Mouse (Mus musculus) E14TG2a.4 (cell line): Measurements from ENCODE around the gene Ccdc50.
A peak's percentile ranks its signal among the peaks of the same experiment; 100 is the strongest.

Experiments used
- H3K27me3 ChIP-seq: 2 replicates; pipeline ENCODE4 v1.6.1; 2014; ENCODE audit warnings: low read length, control low read depth; ENCODE audit not compliant: insufficient read depth
- H3K36me3 ChIP-seq: 2 replicates; pipeline ENCODE4 v1.6.1; 2014; ENCODE audit warnings: low read length, control low read depth; ENCODE audit not compliant: insufficient read depth
- H3K4me1 ChIP-seq: replicated peaks from 2 replicates; pipeline ENCODE4 v1.6.1; 2014; ENCODE audit warnings: low read depth, low read length, control low read depth
- H3K4me3 ChIP-seq: replicated peaks from 2 replicates; pipeline ENCODE4 v1.5.1; 2014; ENCODE audit warnings: mild to moderate bottlenecking, low read length
- H3K9me3 ChIP-seq: 2 replicates; pipeline ENCODE4 v1.6.1; 2014; ENCODE audit warnings: low read length, control low read depth
- CTCF ChIP-seq: conservative IDR thresholded peaks from 2 replicates; pipeline ENCODE4 v1.5.1; 2014; ENCODE audit warnings: low read length
- NANOG ChIP-seq: IDR thresholded peaks from 2 replicates; pipeline ENCODE4 v1.6.1; 2014; ENCODE audit warnings: borderline replicate concordance, low read length, mixed read lengths
- POU5F1 ChIP-seq: IDR thresholded peaks from 2 replicates; pipeline ENCODE4 v1.6.1; 2014; ENCODE audit warnings: low read length, borderline replicate concordance

Ccdc50 gene

DNA sequence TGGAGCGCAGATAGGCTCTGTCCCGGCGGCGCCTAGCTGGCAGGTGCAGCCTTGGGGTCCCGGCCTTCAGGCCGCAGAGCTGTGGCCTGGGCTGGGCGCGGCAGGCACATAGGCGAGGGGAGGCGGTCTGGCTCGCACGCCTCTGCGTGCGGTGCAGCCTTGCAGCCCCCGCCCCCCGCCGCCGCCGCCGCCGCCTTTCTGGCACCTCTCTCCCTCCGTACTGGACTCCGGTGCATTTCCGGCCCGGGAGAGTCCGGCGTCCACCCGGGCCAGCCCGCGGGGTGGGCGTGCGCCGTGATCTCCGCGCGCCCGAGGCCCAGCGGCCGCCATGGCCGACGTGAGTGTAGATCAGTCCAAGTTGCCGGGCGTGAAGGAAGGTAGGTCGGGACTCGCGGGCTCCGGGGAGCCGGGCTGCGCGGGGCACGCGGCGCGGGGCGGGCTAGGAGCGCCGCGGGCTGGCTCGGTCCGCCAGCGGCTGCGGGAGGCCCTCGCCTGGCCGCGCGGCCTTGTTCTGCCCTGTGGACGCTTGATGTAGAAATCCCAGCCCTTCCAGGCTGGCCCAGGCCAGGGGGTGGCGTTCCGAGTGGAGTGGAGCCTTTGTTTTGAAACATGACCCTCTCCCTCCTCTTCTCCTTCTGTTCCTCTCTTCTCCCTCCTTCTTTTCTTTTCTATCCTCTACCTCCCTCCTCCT, at the start of gene Ccdc50:
TSS of gene Ccdc50 (plus strand) at position 109 of the 691 bp plus-strand sequence.
- Histone ChIP-seq H3K36me3 (no peaks in the 10 kb centered on the region), H3K9me3 (no peaks in the 10 kb centered on the region), H3K4me3 (peak within 1 kb of the TSS; percentile 85), H3K4me1 (peaks cover 18% of the 10 kb centered on the region), H3K27me3 (peaks cover 6% of the 10 kb centered on the region; the same call in 1 of the 2 replicates)
- TF ChIP-seq CTCF (no peak), NANOG (no peak), POU5F1 (no peak)

DNA sequence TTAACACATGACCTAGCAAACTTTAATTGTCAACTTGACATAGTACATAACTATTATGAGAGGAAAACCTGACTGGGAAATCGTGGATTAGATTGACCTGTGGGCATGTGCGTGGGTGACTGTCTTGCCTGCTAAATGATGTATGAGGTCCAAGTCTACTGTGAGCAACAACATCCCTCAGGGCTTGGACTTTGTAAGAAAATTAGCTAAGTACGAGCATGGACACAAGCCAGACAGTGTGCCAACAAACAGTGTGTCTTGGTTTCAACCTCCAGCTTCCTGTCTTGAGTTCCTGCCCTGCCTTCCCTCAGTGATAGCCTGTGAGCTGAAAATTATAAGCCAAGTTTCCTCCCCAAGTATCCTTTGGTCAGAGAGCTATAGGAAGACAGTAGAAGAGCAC, 41.1 kb upstream of the Ccdc50 start:
- Histone ChIP-seq H3K9me3 (no peaks in the 10 kb centered on the region), H3K36me3 (no peaks in the 10 kb centered on the region), H3K4me1 (no peaks in the 10 kb centered on the region), H3K4me3 (no peak overlapping the region), H3K27me3 (no peaks in the 10 kb centered on the region)
- TF ChIP-seq NANOG: no peak
- TF ChIP-seq POU5F1: no peak
- no peak for TF ChIP-seq CTCF

DNA sequence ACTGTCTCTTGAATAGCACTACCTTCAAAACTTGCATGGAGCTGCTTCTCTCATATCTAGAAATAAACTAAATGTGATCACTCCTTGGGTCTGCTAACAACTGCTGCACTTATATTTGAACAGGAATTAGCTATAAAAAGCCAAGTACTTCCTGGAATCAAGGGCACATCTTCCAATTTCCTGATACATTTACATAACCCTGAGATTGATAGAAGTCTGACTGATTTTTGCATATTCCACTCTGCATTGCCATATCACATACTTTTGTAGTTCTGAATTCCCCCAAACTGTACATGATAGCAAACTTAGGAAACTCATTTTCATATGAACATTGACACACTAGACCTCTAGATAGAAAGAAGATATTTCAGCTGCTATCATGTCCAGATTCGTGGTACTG, 40.3 kb upstream of the Ccdc50 start:
- Histone ChIP-seq H3K9me3 (no peaks in the 10 kb centered on the region), H3K36me3 (no peaks in the 10 kb centered on the region), H3K4me1 (no peaks in the 10 kb centered on the region), H3K27me3 (no peaks in the 10 kb centered on the region), H3K4me3 (no peak overlapping the region)
- TF ChIP-seq NANOG: no peak
- TF ChIP-seq CTCF: no peak
- TF ChIP-seq POU5F1: no peak

DNA sequence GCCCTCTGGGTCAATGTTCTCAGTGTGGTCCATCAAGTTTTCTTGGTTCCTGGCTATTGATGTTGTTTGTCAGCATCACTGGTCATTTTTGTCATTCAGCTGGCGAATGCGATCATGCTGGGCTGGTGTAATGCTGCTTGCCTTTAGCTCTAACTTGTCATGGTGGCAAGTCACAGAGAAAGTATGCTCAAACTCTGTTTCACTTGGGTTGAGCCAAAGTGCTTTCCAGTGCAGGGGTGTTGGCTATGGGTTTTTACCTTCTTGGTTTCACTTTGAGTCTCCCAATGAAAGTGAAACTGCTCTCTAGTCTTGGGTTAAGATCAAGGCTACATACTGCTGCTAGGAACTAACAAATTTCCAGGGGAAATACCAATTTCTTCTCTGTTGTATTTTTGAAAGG, 39.4 kb upstream of the Ccdc50 start:
- TF ChIP-seq POU5F1 (no peak), NANOG (no peak), CTCF (no peak)
- H3K9me3 ChIP-seq: no peaks in the 10 kb centered on the region
- no peaks in the 10 kb centered on the region for H3K36me3 ChIP-seq
- H3K4me1 ChIP-seq: no peaks in the 10 kb centered on the region
- no peak overlapping the region for H3K4me3 ChIP-seq
- no peaks in the 10 kb centered on the region for H3K27me3 ChIP-seq

DNA sequence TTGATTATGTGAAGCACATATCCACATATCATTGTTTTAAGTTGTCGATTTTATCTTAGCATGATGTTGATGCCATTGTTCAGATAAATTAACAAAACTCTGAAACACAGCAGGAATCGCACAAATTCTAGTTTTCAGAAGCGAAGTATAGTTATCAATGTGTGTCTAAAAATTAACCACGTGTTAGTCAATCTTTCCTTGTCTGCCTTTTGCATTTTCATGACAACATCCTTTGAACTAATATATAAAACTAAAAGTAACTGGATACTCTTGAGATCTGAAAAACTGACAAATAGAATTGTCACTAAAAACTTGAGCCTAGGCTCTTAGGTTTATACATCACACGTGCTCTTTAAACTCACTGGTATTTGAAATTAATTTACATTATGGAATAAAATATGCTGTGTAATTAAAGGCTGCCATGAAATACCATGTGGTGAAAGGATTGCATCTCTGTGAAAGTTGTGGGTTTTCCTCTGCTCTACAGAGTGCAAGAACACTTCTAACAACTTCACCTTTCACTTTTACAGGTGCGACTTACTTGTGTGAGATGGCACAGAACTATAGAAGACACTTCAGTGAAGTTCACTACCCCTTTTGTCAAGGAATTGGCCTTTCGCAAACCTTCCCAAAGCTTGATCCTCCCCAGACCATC, 38.7 kb upstream of the Ccdc50 start:
- no peak overlapping the region for H3K4me3 ChIP-seq
- no peaks in the 10 kb centered on the region for H3K4me1 ChIP-seq
- no peaks in the 10 kb centered on the region for H3K27me3 ChIP-seq
- H3K36me3 ChIP-seq: no peaks in the 10 kb centered on the region
- H3K9me3 ChIP-seq: no peaks in the 10 kb centered on the region
- TF ChIP-seq CTCF: no peak
- no peak for TF ChIP-seq NANOG
- TF ChIP-seq POU5F1: no peak

DNA sequence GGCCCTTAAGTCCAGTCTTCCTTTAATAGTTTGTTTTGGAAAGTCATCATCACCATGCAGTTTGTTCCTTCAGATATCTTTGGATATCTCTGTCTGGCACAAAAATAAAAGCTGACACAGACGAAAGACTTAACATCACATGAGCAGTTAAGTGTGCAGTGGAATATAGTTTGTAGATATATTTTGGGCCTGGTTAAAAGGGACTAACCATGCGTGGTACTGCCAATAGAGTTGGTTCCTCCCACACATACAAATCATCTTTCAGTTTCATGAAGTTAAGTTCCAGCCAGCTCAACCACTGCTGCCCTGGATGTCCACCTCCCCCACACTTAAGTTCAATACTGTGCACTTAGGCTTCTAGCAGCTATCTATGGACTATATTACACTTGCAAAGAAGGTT, 34.2 kb upstream of the Ccdc50 start:
- Histone ChIP-seq H3K4me1 (no peaks in the 10 kb centered on the region), H3K36me3 (no peaks in the 10 kb centered on the region), H3K27me3 (no peaks in the 10 kb centered on the region), H3K4me3 (no peak overlapping the region), H3K9me3 (no peaks in the 10 kb centered on the region)
- TF ChIP-seq NANOG (no peak), POU5F1 (no peak), CTCF (no peak)

DNA sequence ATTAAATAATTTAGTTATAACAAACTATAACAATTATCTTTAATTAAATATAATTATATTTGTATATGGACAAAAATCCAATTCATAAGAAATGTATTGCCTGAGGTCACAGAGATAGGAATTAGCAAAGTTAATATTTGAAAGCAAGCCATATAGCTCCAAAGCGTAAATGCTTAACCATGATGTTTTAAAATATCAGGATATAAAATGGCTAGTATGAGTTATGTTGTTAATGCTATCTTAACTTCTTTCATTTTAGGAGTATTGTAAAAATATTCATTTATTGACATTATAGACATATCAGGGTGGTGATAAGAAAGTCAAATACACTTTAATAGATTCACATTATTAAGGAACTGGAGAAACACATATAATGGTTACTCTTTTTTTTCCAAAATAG, 28.6 kb upstream of the Ccdc50 start:
- no peaks in the 10 kb centered on the region for H3K36me3 ChIP-seq
- H3K4me1 ChIP-seq: no peaks in the 10 kb centered on the region
- no peak for TF ChIP-seq NANOG
- TF ChIP-seq POU5F1: no peak
- TF ChIP-seq CTCF: no peak
- no peaks in the 10 kb centered on the region for H3K9me3 ChIP-seq
- H3K27me3 ChIP-seq: no peaks in the 10 kb centered on the region
- no peak overlapping the region for H3K4me3 ChIP-seq

DNA sequence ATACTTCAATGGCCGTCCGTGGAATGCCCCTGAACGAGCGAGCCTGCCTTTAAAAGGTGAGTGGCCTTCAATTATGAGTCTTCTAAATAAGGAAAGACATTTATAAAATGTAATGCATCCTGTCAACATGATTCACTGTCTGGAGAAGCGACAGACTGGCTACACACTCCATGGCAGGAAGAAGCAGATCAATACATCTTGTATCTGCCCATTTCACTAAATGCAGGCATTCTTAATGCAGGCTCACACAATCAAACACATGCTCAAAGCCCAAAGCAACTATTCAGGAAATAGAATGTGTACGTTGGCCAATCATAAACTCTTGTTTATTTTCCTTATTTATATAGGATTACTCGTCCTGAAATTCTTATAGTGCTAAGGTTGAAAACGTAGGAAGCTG, 18.5 kb upstream of the Ccdc50 start, which contains the start of gene Uts2b:
TSS of gene Uts2b (minus strand) at position 49 of the 400 bp plus-strand sequence.
- TF ChIP-seq CTCF: no peak
- TF ChIP-seq NANOG: no peak
- TF ChIP-seq POU5F1: no peak
- no peaks in the 10 kb centered on the region for H3K36me3 ChIP-seq
- no peaks in the 10 kb centered on the region for H3K27me3 ChIP-seq
- no peak within 1 kb of the TSS for H3K4me3 ChIP-seq
- H3K4me1 ChIP-seq: no peaks in the 10 kb centered on the region
- no peaks in the 10 kb centered on the region for H3K9me3 ChIP-seq
